ENCODE assay signal across 20 mouse cellular contexts in genomic region chr2:103685581-103685980, GRCm38 (mm10).
DNase-seq lines count a peak whose midpoint lies in the region; ATAC-seq and TF ChIP-seq lines count a peak whose summit lies in the region.
"Had no signal": no experiment of that assay in that cellular context is flagged by ENCODE, and none has a peak within 500 bp of the region (broad histone marks: within the 10 kb centered on the region; RNA-seq: fewer than 3 reads in every experiment).

No protein-coding gene starts in this region.

- no peaks in the 10 kb centered on the region; the same call in 1 of the 2 replicates for H3K36me3 ChIP-seq in heart, embryonic 11.5 days (ENCODE audit: control insufficient read depth, insufficient read depth, low read length)
- no peaks in the 10 kb centered on the region for H3K36me3 ChIP-seq in spleen, adult 2 months (ENCODE audit: control insufficient read depth, insufficient read depth, low read length)
- H3K36me3 ChIP-seq: G1E; lung, embryonic 15.5 days had no signal

- no peak overlapping the region for H3K27ac ChIP-seq in heart, embryonic 11.5 days (ENCODE audit: low read depth, low read length)
- H3K27ac ChIP-seq in spleen, adult 2 months (ENCODE audit: insufficient read depth, low read length): peak overlapping the region; percentile 39; the same call in 1 of the 2 replicates
- peak overlapping the region; percentile 91 for H3K27ac ChIP-seq in embryonic fibroblast, embryonic 13.5 days (ENCODE audit: insufficient read depth, low read length)
- H3K27ac ChIP-seq: lung, embryonic 15.5 days had no signal

- 0 out of 2 replicates have a peak overlapping the region, but pooled peaks have one; percentile 34 for H3K9ac ChIP-seq in heart, embryonic 11.5 days (ENCODE audit: low read depth, low read length)
- H3K9ac ChIP-seq: lung, embryonic 15.5 days had no signal

- H3K27me3 ChIP-seq in heart, embryonic 11.5 days (ENCODE audit: control insufficient read depth, insufficient read depth, low read length): no peaks in the 10 kb centered on the region
- no peaks in the 10 kb centered on the region for H3K27me3 ChIP-seq in spleen, adult 2 months (ENCODE audit: control insufficient read depth, insufficient read depth, low read length)
- H3K27me3 ChIP-seq: lung, embryonic 15.5 days had no signal

- 83% methylated on average over 4 of the region's 4 CpGs for WGBS in heart, embryonic 11.5 days (ENCODE audit: insufficient replicate concordance)
- 74% methylated on average over 4 of the region's 4 CpGs for WGBS in spleen, adult 2 months

- TF ChIP-seq POLR2A in spleen, adult 2 months (IDR thresholded peaks at IDR 0.05; ENCODE audit: low read depth, low read length): no peak
- TF ChIP-seq POLR2A in embryonic fibroblast, embryonic 13.5 days (IDR thresholded peaks at IDR 0.05; ENCODE audit: low read depth, low read length): no peak

- no peak for ATAC-seq in heart, embryonic 11.5 days (replicated peaks; ENCODE audit: insufficient number of reproducible peaks, low FRiP score, low TSS enrichment)
- ATAC-seq: forebrain, embryonic 16.5 days had no signal

- H3K4me2 ChIP-seq in heart, embryonic 11.5 days: no peak overlapping the region
- H3K4me2 ChIP-seq: liver, embryonic 11.5 days; lung, embryonic 15.5 days had no signal

- no peaks in the 10 kb centered on the region for H3K9me3 ChIP-seq in heart, embryonic 11.5 days (replicated peaks; ENCODE audit: control insufficient read depth, low read length)
- H3K9me3 ChIP-seq: G1E; lung, embryonic 15.5 days had no signal

- H3K4me1 ChIP-seq in heart, embryonic 11.5 days (ENCODE audit: control insufficient read depth, insufficient read depth, low read length): peaks cover 16% of the 10 kb centered on the region
- H3K4me1 ChIP-seq in spleen, adult 2 months (ENCODE audit: control insufficient read depth, insufficient read depth, insufficient read length): peaks cover 42% of the 10 kb centered on the region
- peaks cover 22% of the 10 kb centered on the region for H3K4me1 ChIP-seq in embryonic fibroblast, embryonic 13.5 days (ENCODE audit: control insufficient read depth, insufficient read depth, low read length)

- DNase-seq in heart, adult 18-20 months: no peak
- no peak for DNase-seq in spleen, adult 2 months (ENCODE audit: low read depth in 1 of 2, low spot score in 2 of 2)
- DNase-seq in spleen, postnatal 10 days (ENCODE audit: low spot score in 2 of 2): no peak
- DNase-seq in adipocyte (ENCODE audit: low spot score): no peak
- no peak for DNase-seq in right cerebral cortex, postnatal 10 days (ENCODE audit: low spot score in 2 of 2)
- DNase-seq in adrenal gland, adult 18-20 months (ENCODE audit: low spot score in 2 of 2): no peak
- DNase-seq: adrenal gland, postnatal 36 days; B cell, adult 2 months; cerebellum, postnatal 10 days; gastrocnemius, postnatal 14 days; kidney, adult 18-20 months; kidney, postnatal 25 days; layer of hippocampus, postnatal 36 days; right cerebral cortex, postnatal 14 days had no signal

- H3K4me3 ChIP-seq in heart, embryonic 11.5 days (ENCODE audit: low read depth, low read length): no peak overlapping the region
- H3K4me3 ChIP-seq in spleen, adult 2 months (ENCODE audit: extremely low read depth, insufficient read depth, insufficient read length): no peak overlapping the region
- H3K4me3 ChIP-seq in embryonic fibroblast, embryonic 13.5 days (ENCODE audit: insufficient read depth, low read length): no peak overlapping the region
- H3K4me3 ChIP-seq: lung, embryonic 15.5 days had no signal

- no peak for TF ChIP-seq CTCF in spleen, adult 2 months (IDR thresholded peaks at IDR 0.05; ENCODE audit: extremely low read depth, insufficient read depth, insufficient read length, insufficient replicate concordance)
- TF ChIP-seq CTCF in embryonic fibroblast, embryonic 13.5 days (IDR thresholded peaks at IDR 0.05; ENCODE audit: borderline replicate concordance, insufficient read depth, low read length): no peak
